ENCODE assay signal across 30 mouse cellular contexts in the genomic region with DNA sequence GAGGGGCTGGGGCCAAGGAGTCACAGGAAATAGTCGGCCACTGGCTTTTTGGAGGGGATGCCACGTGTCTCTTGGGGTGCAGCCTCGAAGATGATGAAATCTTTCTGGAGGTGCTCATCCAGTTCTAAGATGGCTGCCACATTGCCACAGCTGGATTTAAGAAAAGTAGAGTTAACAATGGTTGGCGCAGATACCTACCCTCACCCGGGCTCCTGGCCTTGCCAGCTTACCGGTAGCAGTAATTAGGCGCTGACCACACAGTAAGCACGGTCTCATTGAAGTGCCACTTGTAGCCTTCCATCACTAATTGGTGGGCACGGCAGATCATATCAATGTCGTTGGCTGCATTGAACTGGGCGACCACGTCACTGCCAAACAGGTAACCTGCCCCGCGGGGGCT. TPM values are rescaled to one million over a fixed set of nuclear protein-coding genes. Genes with fewer than 3 reads are reported as not detected.
"Had no signal": no experiment of that assay in that cellular context is flagged by ENCODE, and none has a peak within 500 bp of the region (broad histone marks: within the 10 kb centered on the region; RNA-seq: fewer than 3 reads in every experiment).

No protein-coding gene starts in this region.

- H3K27me3 ChIP-seq: embryonic facial prominence, embryonic 12.5 days; embryonic facial prominence, embryonic 13.5 days; embryonic facial prominence, embryonic 15.5 days; forebrain, embryonic 12.5 days; forebrain, embryonic 13.5 days; forebrain, embryonic 15.5 days had no signal

- H3K9me3 ChIP-seq: embryonic facial prominence, embryonic 10.5 days; embryonic facial prominence, embryonic 12.5 days; embryonic facial prominence, embryonic 13.5 days; embryonic facial prominence, embryonic 15.5 days; forebrain, embryonic 10.5 days; forebrain, embryonic 12.5 days; forebrain, embryonic 13.5 days; forebrain, embryonic 15.5 days had no signal

- DNase-seq: cerebellum, adult 2 months; cerebellum, adult 8-10 months; cerebellum, adult 9-10 months; cerebellum, adult 9-11 months; cerebellum, postnatal 10 days; cerebellum, postnatal 14 days; cerebellum, postnatal 25 days; cerebellum, postnatal 36 days; embryo, embryonic 11 days; forebrain, postnatal 0 days; gastrocnemius, postnatal 10 days; gastrocnemius, postnatal 14 days; gastrocnemius, postnatal 25 days; gastrocnemius, postnatal 36 days; heart, adult 18-20 months; heart, adult 2 months had no signal

- H3K9ac ChIP-seq: embryonic facial prominence, embryonic 12.5 days; embryonic facial prominence, embryonic 13.5 days; embryonic facial prominence, embryonic 15.5 days; forebrain, embryonic 12.5 days; forebrain, embryonic 13.5 days; forebrain, embryonic 15.5 days; forebrain, postnatal 0 days had no signal

- ATAC-seq: forebrain, embryonic 13.5 days; forebrain, embryonic 14.5 days; forebrain, embryonic 15.5 days; forebrain, embryonic 16.5 days; forebrain, postnatal 0 days had no signal

- H3K27ac ChIP-seq: embryonic facial prominence, embryonic 10.5 days; embryonic facial prominence, embryonic 12.5 days; embryonic facial prominence, embryonic 13.5 days; embryonic facial prominence, embryonic 15.5 days; forebrain, embryonic 10.5 days; forebrain, embryonic 12.5 days; forebrain, embryonic 13.5 days; forebrain, embryonic 15.5 days; gastrocnemius, adult 2 months; heart, adult 2 months had no signal

- H3K4me2 ChIP-seq: embryonic facial prominence, embryonic 12.5 days; embryonic facial prominence, embryonic 13.5 days; embryonic facial prominence, embryonic 15.5 days; forebrain, embryonic 12.5 days; forebrain, embryonic 13.5 days; forebrain, embryonic 15.5 days had no signal

- H3K4me3 ChIP-seq: embryonic facial prominence, embryonic 10.5 days; embryonic facial prominence, embryonic 12.5 days; embryonic facial prominence, embryonic 13.5 days; embryonic facial prominence, embryonic 15.5 days; erythroblast, embryonic 14.5 days; forebrain, embryonic 10.5 days; forebrain, embryonic 12.5 days; forebrain, embryonic 13.5 days; forebrain, embryonic 15.5 days; gastrocnemius, adult 2 months; heart, adult 2 months had no signal

RNA-seq across cellular contexts. Expression of gene Tbx6, which starts 4.9 kb away (rescaled TPM):
- total RNA-seq: common myeloid progenitor, adult 5-6 weeks had no signal

RNA-seq across cellular contexts. Expression of gene Fam57b, which starts 11.3 kb away (rescaled TPM):
- total RNA-seq: common myeloid progenitor, adult 5-6 weeks; granulocyte monocyte progenitor cell, adult 5-6 weeks had no signal
- polyA plus RNA-seq: erythroblast, embryonic 14.5 days had no signal
